In the genomic region with DNA sequence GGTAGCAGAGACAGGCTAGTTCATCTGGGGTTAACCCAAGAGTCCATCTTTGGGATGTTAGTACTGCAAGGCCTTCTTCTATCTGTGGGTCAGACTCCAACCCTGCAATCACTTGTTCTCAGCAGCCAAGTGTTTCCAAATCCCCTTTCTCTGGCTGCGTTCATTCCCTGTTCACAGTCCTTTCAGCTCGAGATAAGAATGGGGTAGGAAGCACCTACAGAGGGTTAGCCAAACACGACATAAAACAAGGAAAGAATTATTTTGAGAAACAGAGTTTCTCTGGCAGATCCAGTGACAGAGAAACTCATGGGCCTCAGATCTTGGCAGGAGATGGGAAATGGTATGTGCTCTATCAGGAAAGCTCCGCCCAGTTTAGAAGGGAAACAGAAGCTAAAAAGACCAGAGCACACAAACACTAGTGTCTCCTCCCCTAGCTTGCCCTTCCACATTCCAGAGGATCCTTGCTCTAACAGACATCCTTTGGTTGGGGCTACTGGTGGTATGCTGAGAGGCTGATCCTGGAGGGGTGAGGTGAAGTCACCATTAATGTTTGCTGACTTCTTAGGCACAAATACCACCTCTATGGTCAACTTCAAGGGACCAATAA, we compare ENCODE assay signal across 10 mouse cellular contexts.
DNase-seq lines count a peak whose midpoint lies in the region; ATAC-seq and TF ChIP-seq lines count a peak whose summit lies in the region.
"Had no signal": no experiment of that assay in that cellular context is flagged by ENCODE, and none has a peak within 500 bp of the region (broad histone marks: within the 10 kb centered on the region; RNA-seq: fewer than 3 reads in every experiment).

No protein-coding gene starts in this region.

- H3K4me1 ChIP-seq in heart, embryonic 13.5 days: peaks cover 47% of the 10 kb centered on the region
- no peaks in the 10 kb centered on the region for H3K4me1 ChIP-seq in neural tube, embryonic 13.5 days (replicated peaks)
- peaks cover 5% of the 10 kb centered on the region; the same call in 1 of the 2 replicates for H3K4me1 ChIP-seq in neural tube, embryonic 15.5 days
- H3K4me1 ChIP-seq in liver, postnatal 0 days (ENCODE audit: insufficient read depth): peaks cover 13% of the 10 kb centered on the region
- H3K4me1 ChIP-seq: midbrain, embryonic 15.5 days had no signal

- ATAC-seq in heart, embryonic 13.5 days (ENCODE audit: extremely low read depth, insufficient number of reproducible peaks, low FRiP score, low TSS enrichment): no peak; the same call in 1 of the 2 replicates
- ATAC-seq in neural tube, embryonic 13.5 days (ENCODE audit: low read depth): no peak
- no peak for ATAC-seq in neural tube, embryonic 15.5 days (ENCODE audit: low FRiP score)
- ATAC-seq in liver, postnatal 0 days: no peak
- no peak for ATAC-seq in megakaryocyte-erythroid progenitor cell, adult 5-6 weeks (replicated peaks; ENCODE audit: low FRiP score, low TSS enrichment, poor library complexity, severe bottlenecking)
- ATAC-seq: midbrain, embryonic 15.5 days had no signal

- H3K36me3 ChIP-seq in heart, embryonic 13.5 days: peaks cover 4% of the 10 kb centered on the region; the same call in 1 of the 2 replicates
- no peaks in the 10 kb centered on the region for H3K36me3 ChIP-seq in neural tube, embryonic 13.5 days
- no peaks in the 10 kb centered on the region for H3K36me3 ChIP-seq in neural tube, embryonic 15.5 days
- H3K36me3 ChIP-seq in liver, postnatal 0 days (replicated peaks; ENCODE audit: insufficient read depth, low read length): peaks cover 18% of the 10 kb centered on the region
- H3K36me3 ChIP-seq: midbrain, embryonic 15.5 days had no signal

- DNase-seq in heart, adult 8-10 months (ENCODE audit: low spot score): no peak
- DNase-seq in liver, postnatal 0 days: no peak
- DNase-seq in yolk sac, embryonic 10.5 days (ENCODE audit: low spot score): peak; percentile 52
- no peak for DNase-seq in gastrocnemius, postnatal 25 days
- DNase-seq: right cerebral cortex, postnatal 4 days had no signal

- peak overlapping the region; percentile 78 for H3K27ac ChIP-seq in heart, embryonic 13.5 days (replicated peaks)
- H3K27ac ChIP-seq in neural tube, embryonic 13.5 days (replicated peaks): peak overlapping the region; percentile 15; the same call in 1 of the 2 replicates
- no peak overlapping the region for H3K27ac ChIP-seq in neural tube, embryonic 15.5 days (replicated peaks)
- 0 out of 2 replicates have a peak overlapping the region, but pooled peaks have one; percentile 24 for H3K27ac ChIP-seq in liver, postnatal 0 days (ENCODE audit: low read depth)
- H3K27ac ChIP-seq: midbrain, embryonic 15.5 days had no signal

- no peaks in the 10 kb centered on the region for H3K9me3 ChIP-seq in heart, embryonic 13.5 days
- H3K9me3 ChIP-seq in neural tube, embryonic 13.5 days: no peaks in the 10 kb centered on the region
- H3K9me3 ChIP-seq in neural tube, embryonic 15.5 days (replicated peaks): no peaks in the 10 kb centered on the region
- no peaks in the 10 kb centered on the region for H3K9me3 ChIP-seq in liver, postnatal 0 days (ENCODE audit: low read length)
- H3K9me3 ChIP-seq: midbrain, embryonic 15.5 days had no signal

- no peaks in the 10 kb centered on the region for H3K27me3 ChIP-seq in heart, embryonic 13.5 days (replicated peaks)
- H3K27me3 ChIP-seq in neural tube, embryonic 13.5 days: no peaks in the 10 kb centered on the region
- no peaks in the 10 kb centered on the region for H3K27me3 ChIP-seq in neural tube, embryonic 15.5 days (replicated peaks)
- no peaks in the 10 kb centered on the region for H3K27me3 ChIP-seq in liver, postnatal 0 days (ENCODE audit: insufficient read depth, low read length)
- H3K27me3 ChIP-seq: midbrain, embryonic 15.5 days had no signal

- 10% methylated on average over 4 of the region's 4 CpGs for WGBS in heart, embryonic 13.5 days
- 74% methylated on average over 4 of the region's 4 CpGs for WGBS in neural tube, embryonic 13.5 days
- 87% methylated on average over 4 of the region's 4 CpGs for WGBS in neural tube, embryonic 15.5 days
- WGBS in liver, postnatal 0 days (ENCODE audit: insufficient replicate concordance): 59% methylated on average over 4 of the region's 4 CpGs

- no peak overlapping the region for H3K4me3 ChIP-seq in heart, embryonic 13.5 days
- no peak overlapping the region for H3K4me3 ChIP-seq in neural tube, embryonic 13.5 days
- H3K4me3 ChIP-seq in neural tube, embryonic 15.5 days (replicated peaks): no peak overlapping the region
- H3K4me3 ChIP-seq in liver, postnatal 0 days (ENCODE audit: low read depth, low read length): no peak overlapping the region
- H3K4me3 ChIP-seq: midbrain, embryonic 15.5 days had no signal

- TF ChIP-seq CTCF in liver, postnatal 0 days (IDR thresholded peaks at IDR 0.05; ENCODE audit: low read depth): no peak

- H3K4me2 ChIP-seq in heart, embryonic 13.5 days: peak overlapping the region; percentile 29; the same call in 1 of the 2 replicates
- no peak overlapping the region for H3K4me2 ChIP-seq in neural tube, embryonic 13.5 days
- no peak overlapping the region for H3K4me2 ChIP-seq in neural tube, embryonic 15.5 days
- H3K4me2 ChIP-seq in liver, postnatal 0 days (ENCODE audit: low read depth, low read length): no peak overlapping the region
- H3K4me2 ChIP-seq: midbrain, embryonic 15.5 days had no signal

- no peak for TF ChIP-seq EP300 in liver, postnatal 0 days (IDR thresholded peaks at IDR 0.05; ENCODE audit: low read depth)

- no peak overlapping the region for H3K9ac ChIP-seq in heart, embryonic 13.5 days
- H3K9ac ChIP-seq in neural tube, embryonic 13.5 days: no peak overlapping the region
- H3K9ac ChIP-seq in neural tube, embryonic 15.5 days (replicated peaks): no peak overlapping the region
- H3K9ac ChIP-seq in liver, postnatal 0 days (replicated peaks): no peak overlapping the region
- H3K9ac ChIP-seq: midbrain, embryonic 15.5 days had no signal
